Mouse (Mus musculus): ENCODE measurements at regions not wholly inside any gene's neighbourhood (a gene's known extent, or its start where the extent isn't known, plus 50 kb on each side); places are given as distances from the start of the nearest gene placed in this dataset.

DNA sequence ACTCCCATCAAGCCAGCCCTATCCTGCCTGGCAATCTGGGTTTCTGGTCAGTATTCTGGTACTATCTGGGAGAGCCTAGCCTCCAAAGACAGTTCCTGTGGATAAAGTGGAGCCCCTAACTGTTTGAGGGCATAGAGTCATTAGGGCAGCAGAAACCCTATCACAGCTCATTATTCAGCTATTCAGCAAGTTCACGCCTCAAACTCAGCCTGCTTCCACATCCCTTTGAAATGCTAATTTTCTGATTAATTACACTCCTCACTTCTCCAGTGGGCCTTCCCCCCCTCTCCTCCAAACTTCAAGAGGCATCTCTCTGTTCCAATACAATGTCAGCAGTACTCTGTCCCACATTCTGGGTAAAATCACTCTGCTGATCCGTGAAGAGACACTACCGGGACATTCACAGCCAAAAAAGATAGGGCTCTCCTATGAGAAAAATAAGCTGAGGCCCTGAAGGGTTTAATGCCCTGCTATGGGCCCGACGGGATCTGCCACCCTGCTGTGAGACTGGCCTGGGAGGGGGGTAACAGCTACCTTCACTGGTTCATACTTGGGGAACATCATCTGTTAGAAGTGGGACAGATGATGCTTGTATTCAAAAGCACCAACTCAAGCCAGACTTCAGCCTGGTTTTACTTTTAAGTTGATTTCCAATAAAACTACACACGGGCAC is 220.0 kb upstream of the Zdhhc25 start:
- DNase-seq, result no peak

DNA sequence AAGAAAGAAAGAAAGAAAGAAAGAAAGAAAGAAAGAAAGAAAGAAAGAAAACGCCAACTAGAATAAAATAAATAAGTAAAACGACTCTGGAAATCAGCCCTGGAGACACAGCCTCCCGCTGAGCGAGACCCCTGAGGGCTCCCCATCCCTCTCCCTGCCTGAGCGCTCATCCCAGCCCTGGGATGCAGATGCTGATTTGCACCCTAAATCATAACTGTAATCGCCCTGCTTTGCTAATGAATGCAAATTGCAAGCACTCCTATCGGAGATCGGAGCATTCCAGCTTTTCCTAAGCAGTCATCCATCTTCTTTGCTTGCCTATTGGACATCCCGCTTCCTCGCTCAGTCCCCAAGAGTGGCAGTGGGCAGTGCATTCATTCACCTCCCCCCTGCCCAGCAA is 218.7 kb upstream of the Zdhhc25 start:
- DNase-seq, result no peak

DNA sequence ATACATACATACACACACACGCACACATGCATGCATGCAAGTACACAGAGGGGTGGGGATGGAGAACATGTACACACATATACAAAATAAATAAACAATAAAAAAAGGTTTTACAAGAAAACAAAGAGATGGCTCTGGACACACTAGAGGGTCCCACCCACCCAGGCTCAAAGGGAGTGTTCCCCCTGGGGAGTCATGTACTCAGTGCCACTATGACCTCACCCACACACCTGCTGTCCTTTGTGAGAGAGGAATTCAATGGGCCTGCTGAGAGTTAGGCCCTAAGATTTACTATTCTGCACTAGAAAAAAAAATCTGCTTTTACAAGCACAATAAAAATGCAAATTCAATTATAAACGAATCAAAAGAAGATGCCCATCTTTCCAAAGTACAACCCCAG is 214.2 kb upstream of the Zdhhc25 start:
- no peak for DNase-seq

DNA sequence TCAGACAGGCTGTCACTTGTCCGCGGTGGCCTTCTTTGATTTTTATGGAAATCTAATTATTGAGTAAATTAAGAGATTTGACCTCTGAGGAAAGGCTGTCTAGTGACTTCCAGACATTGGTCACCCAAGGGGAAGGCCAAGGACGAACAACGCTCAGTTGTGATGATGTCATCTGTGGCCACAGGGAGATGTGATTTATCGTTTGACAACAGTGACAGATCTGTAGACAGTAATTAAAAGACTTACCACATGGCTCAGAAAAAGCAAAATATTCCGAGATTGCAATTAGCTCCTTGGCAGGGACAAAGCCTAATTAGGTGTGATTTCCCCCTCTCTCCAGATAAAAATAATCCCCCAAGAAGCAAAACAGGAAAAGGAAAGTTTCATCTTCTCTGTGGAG is 213.4 kb upstream of the Zdhhc25 start:
- DNase-seq, result no peak

GRCm38 (mm10) chr15:88391822-88392221 is 208.3 kb upstream of the Zdhhc25 start:
- DNase-seq, result no peak

DNA sequence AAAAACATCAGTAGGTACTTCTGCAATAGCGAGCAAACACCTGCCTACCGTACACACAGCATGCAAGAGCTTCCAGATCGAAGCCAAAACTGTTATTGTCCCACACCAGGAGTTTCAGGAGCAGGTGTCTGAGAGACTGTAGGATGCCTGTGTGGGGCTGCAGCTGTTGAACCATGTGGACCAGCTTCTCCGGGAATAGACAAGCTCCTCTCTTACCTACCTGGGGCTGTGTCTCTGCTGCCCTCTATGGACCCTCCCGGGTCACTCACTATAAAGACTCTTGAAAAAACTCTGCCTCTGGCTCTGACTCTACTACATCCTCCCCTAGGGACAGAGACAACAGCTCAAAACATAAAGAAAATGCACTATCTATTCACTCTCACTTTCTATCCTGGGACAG is 201.0 kb upstream of the Zdhhc25 start:
- DNase-seq, result no peak

GRCm38 (mm10) chr15:88399989-88400388 is 200.1 kb upstream of the Zdhhc25 start:
- no peak for DNase-seq

- no peak for DNase-seq
These were observed 199.3 kb upstream of the Zdhhc25 start for GRCm38 (mm10) chr15:88400787-88401186.

- peak; percentile 3 for DNase-seq
These were observed 191.4 kb upstream of the Zdhhc25 start for GRCm38 (mm10) chr15:88408461-88409379.

- DNase-seq, result no peak
These were observed 185.9 kb upstream of the Zdhhc25 start for GRCm38 (mm10) chr15:88414206-88414605.

DNA sequence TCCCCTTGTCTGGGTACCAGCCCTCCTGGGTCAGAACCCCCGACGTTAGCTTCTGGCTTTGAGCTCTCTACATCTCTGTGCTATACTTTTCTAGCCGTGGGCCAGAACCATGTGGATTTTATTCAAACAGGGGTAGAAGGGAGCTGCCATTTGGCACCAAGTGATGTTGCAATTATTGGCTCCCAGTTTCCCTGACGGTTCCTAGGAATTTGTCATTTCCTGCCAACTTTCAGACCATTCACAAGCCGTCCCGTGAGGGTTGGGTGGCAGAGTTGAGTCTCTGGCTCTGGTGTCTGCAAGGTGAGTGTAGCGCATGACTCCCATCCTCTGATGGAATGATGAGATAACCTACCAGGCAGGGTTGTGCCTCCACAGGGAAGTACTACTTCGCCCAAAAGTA is 181.2 kb upstream of the Zdhhc25 start:
- no peak for DNase-seq

DNA sequence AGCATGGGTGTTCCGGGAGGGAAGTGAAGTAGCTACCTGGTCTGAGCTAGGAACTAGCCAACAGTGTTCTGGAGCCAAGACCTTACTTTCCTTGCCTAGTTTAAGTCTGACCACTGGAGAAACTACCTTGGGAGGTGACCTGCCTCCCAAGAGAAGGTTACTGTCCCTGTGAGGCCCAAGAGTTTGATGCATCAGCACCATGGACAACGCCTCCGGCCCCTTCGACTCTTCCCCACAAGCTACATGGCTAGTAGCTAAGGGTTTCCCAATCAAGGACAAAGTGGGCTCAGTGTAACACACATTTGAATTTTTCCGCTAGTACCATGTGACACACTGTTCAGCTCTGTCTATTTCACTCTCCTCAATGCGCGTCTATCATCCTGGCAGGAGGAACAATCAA is 171.7 kb upstream of the Zdhhc25 start:
- no peak for DNase-seq

- peak; percentile 19 for DNase-seq
These were observed 169.2 kb upstream of the Zdhhc25 start for GRCm38 (mm10) chr15:88430941-88431340.

DNA sequence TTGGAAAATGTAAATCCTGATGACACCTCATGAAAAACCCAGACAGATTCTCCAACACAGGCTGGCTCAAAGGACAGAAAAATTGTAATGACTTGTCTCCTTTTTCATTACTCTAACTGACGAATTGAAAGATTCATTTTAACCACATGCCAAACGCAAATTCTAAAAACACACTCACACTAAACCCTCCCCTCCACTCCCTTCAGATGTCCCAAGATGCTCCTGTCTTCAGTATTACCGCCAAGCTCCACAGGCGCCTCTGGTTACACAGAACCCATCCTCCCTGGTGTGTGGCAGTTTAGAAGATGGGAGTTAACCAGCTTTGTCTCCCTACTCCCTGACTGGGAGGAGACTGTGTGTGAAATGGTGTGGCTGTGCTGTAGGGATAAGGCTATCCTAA is 151.8 kb upstream of the Zdhhc25 start:
- DNase-seq, result no peak

- DNase-seq, result no peak
These were observed 148.9 kb upstream of the Zdhhc25 start for GRCm38 (mm10) chr15:88451241-88451640.

- no peak for DNase-seq
These were observed 132.0 kb upstream of the Zdhhc25 start for GRCm38 (mm10) chr15:88468107-88468506.

GRCm38 (mm10) chr15:88468810-88469209 is 131.3 kb upstream of the Zdhhc25 start:
- peak; percentile 7 for DNase-seq

GRCm38 (mm10) chr15:88469508-88470455 is 130.3 kb upstream of the Zdhhc25 start:
- DNase-seq, result no peak

- DNase-seq, result no peak
These were observed 127.6 kb upstream of the Zdhhc25 start for GRCm38 (mm10) chr15:88472351-88473100.

DNA sequence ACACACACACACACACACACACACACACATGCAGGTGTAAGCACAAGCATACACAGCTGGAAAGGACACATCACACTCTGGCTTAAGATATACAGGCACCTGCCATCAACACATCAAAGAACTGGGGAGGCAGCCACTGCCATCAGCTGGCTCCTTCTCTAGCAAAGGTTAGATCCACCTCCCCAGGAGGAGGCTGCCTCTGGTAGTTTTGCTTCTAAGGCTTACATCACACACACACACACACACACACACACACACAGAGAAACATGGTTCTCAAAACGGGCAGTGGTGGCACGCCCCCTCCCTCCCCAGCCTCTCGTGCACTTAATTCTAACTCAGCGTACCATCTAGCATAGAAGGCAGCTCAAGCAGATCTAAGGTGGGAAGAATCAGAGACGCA is 126.9 kb upstream of the Zdhhc25 start:
- DNase-seq, result no peak

DNA sequence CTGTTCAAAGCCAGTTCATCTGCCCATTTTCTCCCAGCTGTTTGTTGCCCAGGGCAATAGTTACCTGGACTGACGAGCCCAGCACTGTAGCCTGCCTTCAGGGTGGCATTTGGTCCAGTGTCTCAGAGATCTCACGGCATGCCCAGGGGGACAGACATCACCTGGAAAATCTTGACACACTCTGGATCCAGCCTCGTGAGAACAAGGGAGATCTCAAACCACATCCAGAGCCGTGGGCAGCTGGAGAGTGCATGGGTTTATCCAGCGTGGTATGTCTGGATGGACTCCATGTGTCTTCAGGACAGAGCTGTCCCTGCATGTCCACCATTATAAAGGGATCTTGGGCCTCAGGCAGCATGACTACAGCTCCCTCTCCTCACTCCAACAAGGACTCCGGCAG is 116.6 kb upstream of the Zdhhc25 start:
- DNase-seq, result no peak

DNA sequence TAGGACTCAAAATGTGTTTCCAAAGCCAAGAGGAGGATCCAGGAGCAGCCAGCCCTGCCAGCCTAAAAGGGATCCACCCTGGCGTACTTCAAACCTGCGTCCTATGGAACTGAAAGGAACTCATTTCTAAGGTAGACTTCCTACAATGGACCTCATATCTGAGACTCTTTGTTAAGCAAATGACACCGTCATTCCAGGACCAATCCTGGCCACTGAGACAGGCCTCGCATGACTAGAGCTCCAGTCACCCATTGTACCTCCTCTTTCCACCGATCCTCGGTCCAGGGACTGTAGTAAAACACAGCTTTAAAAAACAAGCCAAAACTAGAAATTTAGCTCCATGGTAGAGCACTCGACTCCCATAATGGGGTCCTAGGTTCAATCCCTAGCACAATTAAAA is 110.4 kb upstream of the Zdhhc25 start:
- DNase-seq, result no peak
